Mouse (Mus musculus): ENCODE measurements at regions not wholly inside any gene's neighbourhood (a gene's known extent, or its start where the extent isn't known, plus 50 kb on each side); places are given as distances from the start of the nearest gene placed in this dataset.

- no peak for ATAC-seq (replicated peaks; ENCODE audit: insufficient number of reproducible peaks, low FRiP score, low TSS enrichment, poor library complexity, severe bottlenecking)
Measured at GRCm38 (mm10) chr10:111111020-111111419, 53.5 kb upstream of the Osbpl8 start.

- ATAC-seq (replicated peaks; ENCODE audit: insufficient number of reproducible peaks, low FRiP score, low TSS enrichment, poor library complexity, severe bottlenecking) = peak; percentile 57
Measured at GRCm38 (mm10) chr10:111108658-111109633, 55.6 kb upstream of the Osbpl8 start.

GRCm38 (mm10) chr10:111107852-111108251 lies 56.7 kb upstream of the Osbpl8 start:
- no peak for ATAC-seq (replicated peaks; ENCODE audit: insufficient number of reproducible peaks, low FRiP score, low TSS enrichment, poor library complexity, severe bottlenecking)

- peak; percentile 44 for ATAC-seq (replicated peaks; ENCODE audit: insufficient number of reproducible peaks, low FRiP score, low TSS enrichment, poor library complexity, severe bottlenecking)
Measured at GRCm38 (mm10) chr10:111107387-111107786, 57.2 kb upstream of the Osbpl8 start.

GRCm38 (mm10) chr10:111106411-111106810 lies 58.1 kb upstream of the Osbpl8 start:
- ATAC-seq (replicated peaks; ENCODE audit: insufficient number of reproducible peaks, low FRiP score, low TSS enrichment, poor library complexity, severe bottlenecking) = no peak

GRCm38 (mm10) chr10:111105662-111106061 lies 58.9 kb upstream of the Osbpl8 start:
- no peak for ATAC-seq (replicated peaks; ENCODE audit: insufficient number of reproducible peaks, low FRiP score, low TSS enrichment, poor library complexity, severe bottlenecking)

- ATAC-seq (replicated peaks; ENCODE audit: insufficient number of reproducible peaks, low FRiP score, low TSS enrichment, poor library complexity, severe bottlenecking) = no peak
Measured at GRCm38 (mm10) chr10:111103512-111103911, 61.0 kb upstream of the Osbpl8 start.

- peak; percentile 93 for ATAC-seq (replicated peaks; ENCODE audit: insufficient number of reproducible peaks, low FRiP score, low TSS enrichment, poor library complexity, severe bottlenecking)
Measured at GRCm38 (mm10) chr10:111103086-111103485, 61.5 kb upstream of the Osbpl8 start.

- ATAC-seq (replicated peaks; ENCODE audit: insufficient number of reproducible peaks, low FRiP score, low TSS enrichment, poor library complexity, severe bottlenecking) = no peak
Measured at GRCm38 (mm10) chr10:111101901-111102761, 62.4 kb upstream of the Osbpl8 start.

GRCm38 (mm10) chr10:111099812-111100464 lies 64.6 kb upstream of the Osbpl8 start:
- ATAC-seq (replicated peaks; ENCODE audit: insufficient number of reproducible peaks, low FRiP score, low TSS enrichment, poor library complexity, severe bottlenecking) = no peak; the same call in 1 of the 2 replicates

- ATAC-seq (replicated peaks; ENCODE audit: insufficient number of reproducible peaks, low FRiP score, low TSS enrichment, poor library complexity, severe bottlenecking) = no peak
Measured at GRCm38 (mm10) chr10:111099059-111099811, 65.3 kb upstream of the Osbpl8 start.

- ATAC-seq (replicated peaks; ENCODE audit: insufficient number of reproducible peaks, low FRiP score, low TSS enrichment, poor library complexity, severe bottlenecking) = no peak
Measured at GRCm38 (mm10) chr10:111097245-111097644, 67.3 kb upstream of the Osbpl8 start.

GRCm38 (mm10) chr10:111096811-111097210 lies 67.7 kb upstream of the Osbpl8 start:
- ATAC-seq (replicated peaks; ENCODE audit: insufficient number of reproducible peaks, low FRiP score, low TSS enrichment, poor library complexity, severe bottlenecking) = no peak

GRCm38 (mm10) chr10:111094405-111094804 lies 70.1 kb upstream of the Osbpl8 start:
- no peak for ATAC-seq (replicated peaks; ENCODE audit: insufficient number of reproducible peaks, low FRiP score, low TSS enrichment, poor library complexity, severe bottlenecking)

- no peak for ATAC-seq (replicated peaks; ENCODE audit: insufficient number of reproducible peaks, low FRiP score, low TSS enrichment, poor library complexity, severe bottlenecking)
Measured at GRCm38 (mm10) chr10:111089382-111089781, 75.2 kb upstream of the Osbpl8 start.

GRCm38 (mm10) chr10:111085561-111085960 lies 75.6 kb upstream of the Zdhhc17 start:
- ATAC-seq (replicated peaks; ENCODE audit: insufficient number of reproducible peaks, low FRiP score, low TSS enrichment, poor library complexity, severe bottlenecking) = no peak

GRCm38 (mm10) chr10:111084267-111084780 lies 74.4 kb upstream of the Zdhhc17 start:
- no peak for ATAC-seq (replicated peaks; ENCODE audit: insufficient number of reproducible peaks, low FRiP score, low TSS enrichment, poor library complexity, severe bottlenecking)

- ATAC-seq (replicated peaks; ENCODE audit: insufficient number of reproducible peaks, low FRiP score, low TSS enrichment, poor library complexity, severe bottlenecking) = no peak
Measured at GRCm38 (mm10) chr10:111083861-111084260, 73.9 kb upstream of the Zdhhc17 start.
